Mouse (Mus musculus) ZHBTc4 (cell line): ENCODE data around the gene Slc6a18.

ENCODE experiments used
- DNase-seq: peaks from one replicate; pipeline ENCODE4 v3.0.0-alpha.2; 2011; ENCODE audit warnings: low read depth, low spot score

The Slc6a18 gene

GRCm38 (mm10) chr13:73685502-73685901 lies 7.7 kb upstream of the Slc6a18 start:
- no peak for DNase-seq

GRCm38 (mm10) chr13:73684412-73684811 lies 6.6 kb upstream of the Slc6a18 start:
- no peak for DNase-seq

GRCm38 (mm10) chr13:73683682-73684081 lies 5.9 kb upstream of the Slc6a18 start:
- DNase-seq: no peak

- no peak for DNase-seq
Measured at GRCm38 (mm10) chr13:73682226-73682625, 4.4 kb upstream of the Slc6a18 start.

GRCm38 (mm10) chr13:73680394-73680793 lies 2.6 kb upstream of the Slc6a18 start:
- DNase-seq: no peak

- no peak for DNase-seq
Measured at GRCm38 (mm10) chr13:73679311-73679710, 1.5 kb upstream of the Slc6a18 start.

GRCm38 (mm10) chr13:73675161-73675560 lies 2.7 kb downstream of the Slc6a18 start:
- DNase-seq: no peak

- DNase-seq: no peak
Measured at GRCm38 (mm10) chr13:73660163-73660695, 17.6 kb downstream of the Slc6a18 start.

GRCm38 (mm10) chr13:73658953-73659352 lies 18.9 kb downstream of the Slc6a18 start:
- no peak for DNase-seq

- no peak for DNase-seq
Measured at GRCm38 (mm10) chr13:73654976-73655375, 22.8 kb downstream of the Slc6a18 start.

GRCm38 (mm10) chr13:73653266-73653665 lies 24.6 kb downstream of the Slc6a18 start:
- peak; percentile 14 for DNase-seq

GRCm38 (mm10) chr13:73646397-73647087 lies 31.3 kb downstream of the Slc6a18 start:
- DNase-seq: peak; percentile 80

- DNase-seq: no peak
Measured at GRCm38 (mm10) chr13:73641296-73641695, 36.5 kb downstream of the Slc6a18 start.

- DNase-seq: no peak
Measured at GRCm38 (mm10) chr13:73637826-73638225, 40.0 kb downstream of the Slc6a18 start.

GRCm38 (mm10) chr13:73631837-73632236 lies 46.0 kb downstream of the Slc6a18 start:
- DNase-seq: no peak

GRCm38 (mm10) chr13:73628586-73629113 lies 49.2 kb downstream of the Slc6a18 start:
- no peak for DNase-seq

GRCm38 (mm10) chr13:73626745-73627549 lies 50.9 kb downstream of the Slc6a18 start, which contains the start of gene Tert:
Gene Tert (plus strand): TSS chr13:73626911.
- DNase-seq: peak; percentile 96

- no peak for DNase-seq
Measured at GRCm38 (mm10) chr13:73626410-73626744, 51.4 kb downstream of the Slc6a18 start.

- DNase-seq: peak; percentile 70
Measured at GRCm38 (mm10) chr13:73620637-73621036, 57.2 kb downstream of the Slc6a18 start.

- DNase-seq: no peak
Measured at GRCm38 (mm10) chr13:73618406-73618805, 59.4 kb downstream of the Slc6a18 start.
